Mouse (Mus musculus): ENCODE measurements at regions not wholly inside any gene's neighbourhood (a gene's known extent, or its start where the extent isn't known, plus 50 kb on each side); places are given as distances from the start of the nearest gene placed in this dataset.
"Not testable (repeated sequence)": the region's sequence is repeated elsewhere in the genome, so short reads cannot be mapped to it uniquely, and the experiment has no call there.

DNA sequence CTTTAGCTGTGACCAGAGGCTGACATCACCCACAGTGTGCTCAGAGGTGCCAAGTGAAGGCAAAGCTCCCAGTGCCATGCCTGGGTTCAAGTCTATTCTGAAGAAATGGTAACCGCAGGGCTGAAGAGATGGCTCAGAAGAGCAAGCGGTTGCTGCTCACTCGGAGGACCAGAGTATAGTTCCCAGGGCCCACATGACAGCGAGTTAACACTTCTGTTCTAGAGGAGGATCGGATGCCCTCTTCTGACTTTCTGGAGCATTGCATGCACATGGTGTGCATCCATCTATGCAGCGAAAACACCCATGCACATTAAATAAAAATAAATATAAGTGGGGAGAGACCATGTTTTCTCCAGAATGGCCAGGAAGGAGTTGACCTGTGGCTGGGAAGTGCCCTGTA is 209.5 kb downstream of the Sorl1 start:
- 92% methylated on average over 6 of the region's 6 CpGs for WGBS (ENCODE audit: missing documents)
- no peaks in the 10 kb centered on the region for H3K79me2 ChIP-seq (ENCODE audit: inconsistent target)
- H3K36me3 ChIP-seq (ENCODE audit: inconsistent target), result no peaks in the 10 kb centered on the region
- no peak overlapping the region for H3K4me3 ChIP-seq (ENCODE audit: inconsistent target)
- no peak overlapping the region for H3K27ac ChIP-seq

- no peaks in the 10 kb centered on the region for H3K79me2 ChIP-seq (ENCODE audit: inconsistent target)
- H3K4me3 ChIP-seq (ENCODE audit: inconsistent target), result no peak overlapping the region
- H3K27ac ChIP-seq, result no peak overlapping the region
- no peaks in the 10 kb centered on the region for H3K36me3 ChIP-seq (ENCODE audit: inconsistent target)
- WGBS (ENCODE audit: missing documents), result 92% methylated on average over 3 of the region's 3 CpGs
Observed at GRCm38 (mm10) chr9:41913911-41914310, 210.2 kb downstream of the Sorl1 start.

GRCm38 (mm10) chr9:41912482-41912881 is 211.6 kb downstream of the Sorl1 start:
- WGBS (ENCODE audit: missing documents), result 69% methylated on average over 5 of the region's 5 CpGs
- no peak overlapping the region for H3K27ac ChIP-seq
- H3K36me3 ChIP-seq (ENCODE audit: inconsistent target), result no peaks in the 10 kb centered on the region
- no peaks in the 10 kb centered on the region for H3K79me2 ChIP-seq (ENCODE audit: inconsistent target)
- H3K4me3 ChIP-seq (ENCODE audit: inconsistent target), result no peak overlapping the region

DNA sequence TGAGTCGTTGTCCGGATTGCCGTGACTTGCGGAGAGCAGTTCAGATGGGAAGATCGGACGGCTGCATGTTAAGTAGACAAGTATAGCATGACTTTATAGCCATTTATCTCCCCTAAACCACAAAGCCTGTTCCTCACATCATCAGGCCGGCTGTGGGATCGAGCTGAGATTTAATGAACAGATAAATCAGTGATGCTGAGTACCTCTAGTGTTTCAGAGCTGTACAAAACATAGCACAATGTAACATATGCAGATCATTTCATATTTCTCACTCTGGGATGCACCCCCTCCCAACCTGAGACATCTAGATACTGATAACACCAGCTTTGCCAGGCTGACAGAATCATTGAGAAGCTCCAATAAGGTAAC is 223.5 kb downstream of the Sorl1 start:
- no peak overlapping the region for H3K4me3 ChIP-seq (ENCODE audit: inconsistent target)
- H3K79me2 ChIP-seq (ENCODE audit: inconsistent target), result no peaks in the 10 kb centered on the region
- WGBS (ENCODE audit: missing documents), result 93% methylated on average over 8 of the region's 8 CpGs
- no peaks in the 10 kb centered on the region for H3K36me3 ChIP-seq (ENCODE audit: inconsistent target)
- no peak overlapping the region for H3K27ac ChIP-seq

DNA sequence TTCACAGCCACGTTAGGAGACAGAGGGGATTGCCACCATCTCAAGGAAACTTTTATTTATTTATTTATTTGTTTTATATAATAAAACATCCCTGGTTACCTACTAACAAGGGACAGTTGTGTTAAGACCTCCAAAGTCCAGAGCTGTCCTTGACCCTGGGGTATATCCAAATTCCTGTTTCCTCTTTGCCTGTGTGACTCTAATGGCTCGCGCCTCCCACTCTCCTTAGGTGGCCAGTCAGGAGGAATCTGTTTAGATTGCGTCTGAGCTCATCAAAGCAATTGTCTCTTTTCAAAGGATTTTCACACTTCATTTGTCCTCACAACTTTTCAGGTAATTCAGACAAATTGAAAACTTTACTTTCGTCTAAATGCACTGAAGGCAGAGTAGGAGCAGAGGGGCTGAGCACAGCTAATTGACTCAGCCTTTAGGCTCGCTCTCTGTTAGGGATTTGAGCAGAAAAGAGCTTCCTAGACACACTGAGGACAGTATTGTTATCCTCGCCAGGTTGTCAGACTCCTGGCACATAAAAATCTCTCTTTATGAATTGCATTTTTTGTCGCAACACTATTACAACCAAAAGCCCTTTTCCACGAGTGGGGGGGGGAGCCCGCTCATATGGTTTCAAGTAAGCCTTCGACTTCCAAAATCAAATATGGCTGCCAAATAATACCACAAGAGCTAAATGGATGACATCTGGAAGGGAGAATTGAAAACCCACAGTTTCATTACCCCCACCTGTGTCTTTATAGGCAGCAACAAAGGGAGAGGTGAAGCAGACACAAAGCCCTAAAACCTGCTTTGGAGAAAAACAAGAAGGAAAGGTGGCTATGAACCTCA is 224.1 kb downstream of the Sorl1 start:
- Histone ChIP-seq H3K4me3 (ENCODE audit: inconsistent target) (no peak overlapping the region), H3K27ac (no peak overlapping the region), H3K79me2 (ENCODE audit: inconsistent target) (no peaks in the 10 kb centered on the region), H3K36me3 (ENCODE audit: inconsistent target) (no peaks in the 10 kb centered on the region)
- 87% methylated on average over 11 of the region's 11 CpGs for WGBS (ENCODE audit: missing documents)

DNA sequence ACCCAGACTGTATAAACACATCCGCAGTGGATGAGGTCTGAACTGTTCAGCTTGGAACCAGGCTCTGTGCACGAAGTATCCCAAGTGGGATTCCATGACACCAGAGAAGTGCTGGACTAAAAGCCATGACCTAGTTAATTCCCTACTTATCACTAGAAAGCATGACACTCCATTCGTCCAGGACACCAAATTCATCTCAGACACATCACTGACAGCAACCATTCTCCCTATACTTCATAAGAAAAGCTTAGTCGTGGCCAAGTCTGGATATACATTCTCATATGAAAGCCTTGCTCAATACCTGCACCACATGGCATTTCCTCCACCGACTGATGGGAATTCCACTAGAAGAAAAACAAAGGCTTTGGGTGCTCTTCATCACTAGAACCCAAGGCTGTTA is 229.0 kb downstream of the Sorl1 start:
- 93% methylated on average over 5 of the region's 5 CpGs for WGBS (ENCODE audit: missing documents)
- H3K27ac ChIP-seq, result no peak overlapping the region

DNA sequence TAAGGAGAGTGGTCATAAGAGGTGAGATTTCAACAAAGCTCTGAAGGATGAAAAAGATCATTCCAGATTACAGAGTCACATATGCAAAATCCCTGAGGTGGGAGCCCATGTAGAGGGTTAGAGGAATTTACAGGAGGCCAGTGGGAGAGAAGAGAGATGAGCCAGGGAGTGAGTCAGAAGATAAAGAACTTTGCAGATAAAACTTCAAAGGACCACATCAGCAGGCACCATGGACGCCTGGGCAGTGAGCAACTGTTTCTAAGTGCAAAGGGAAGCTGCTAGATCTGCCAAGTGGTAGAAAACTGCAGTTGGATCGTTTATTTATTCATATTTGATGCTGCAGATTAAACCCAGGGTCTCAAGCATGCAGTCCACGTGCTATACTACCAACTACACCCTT is 231.3 kb downstream of the Sorl1 start:
- Histone ChIP-seq H3K27ac (no peak overlapping the region), H3K4me3 (ENCODE audit: inconsistent target) (no peak overlapping the region), H3K36me3 (ENCODE audit: inconsistent target) (no peaks in the 10 kb centered on the region), H3K79me2 (ENCODE audit: inconsistent target) (no peaks in the 10 kb centered on the region)
- WGBS (ENCODE audit: missing documents), result 59% methylated on average over 3 of the region's 3 CpGs

More for the DNA sequence above, 229.0 kb downstream of the Sorl1 start:
- H3K36me3 ChIP-seq (ENCODE audit: inconsistent target), result no peaks in the 10 kb centered on the region
- H3K79me2 ChIP-seq (ENCODE audit: inconsistent target), result no peaks in the 10 kb centered on the region
- no peak overlapping the region for H3K4me3 ChIP-seq (ENCODE audit: inconsistent target)

DNA sequence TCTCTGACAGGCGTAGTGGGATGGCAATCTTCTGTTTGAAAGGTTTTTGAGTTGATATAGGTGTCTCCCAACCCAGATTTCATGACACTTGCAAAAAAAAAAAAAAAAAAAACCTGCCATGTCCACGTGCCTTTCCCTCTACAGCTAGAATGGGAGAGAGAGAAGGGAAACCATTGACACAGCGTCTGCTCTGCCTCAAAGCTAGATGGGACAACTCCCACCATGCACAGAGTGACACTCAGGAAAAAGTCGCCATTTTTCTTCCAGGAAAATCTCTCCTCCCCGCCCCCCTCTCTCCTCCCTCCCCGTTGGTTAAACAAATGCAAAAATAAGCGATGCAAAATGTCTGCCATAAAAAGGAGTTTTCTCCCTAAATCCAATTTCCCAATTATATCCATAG is 232.9 kb downstream of the Sorl1 start:
- H3K4me3 ChIP-seq (ENCODE audit: inconsistent target), result no peak overlapping the region
- no peaks in the 10 kb centered on the region for H3K79me2 ChIP-seq (ENCODE audit: inconsistent target)
- H3K36me3 ChIP-seq (ENCODE audit: inconsistent target), result no peaks in the 10 kb centered on the region
- no peak overlapping the region for H3K27ac ChIP-seq
- 89% methylated on average over 7 of the region's 7 CpGs for WGBS (ENCODE audit: missing documents)

GRCm38 (mm10) chr9:41890273-41891141 is 233.6 kb downstream of the Sorl1 start:
- WGBS (ENCODE audit: missing documents), result 9% methylated on average over 42 of the region's 42 CpGs
- Histone ChIP-seq H3K36me3 (ENCODE audit: inconsistent target) (no peaks in the 10 kb centered on the region), H3K79me2 (ENCODE audit: inconsistent target) (no peaks in the 10 kb centered on the region), H3K27ac (no peak overlapping the region), H3K4me3 (ENCODE audit: inconsistent target) (no peak overlapping the region)

DNA sequence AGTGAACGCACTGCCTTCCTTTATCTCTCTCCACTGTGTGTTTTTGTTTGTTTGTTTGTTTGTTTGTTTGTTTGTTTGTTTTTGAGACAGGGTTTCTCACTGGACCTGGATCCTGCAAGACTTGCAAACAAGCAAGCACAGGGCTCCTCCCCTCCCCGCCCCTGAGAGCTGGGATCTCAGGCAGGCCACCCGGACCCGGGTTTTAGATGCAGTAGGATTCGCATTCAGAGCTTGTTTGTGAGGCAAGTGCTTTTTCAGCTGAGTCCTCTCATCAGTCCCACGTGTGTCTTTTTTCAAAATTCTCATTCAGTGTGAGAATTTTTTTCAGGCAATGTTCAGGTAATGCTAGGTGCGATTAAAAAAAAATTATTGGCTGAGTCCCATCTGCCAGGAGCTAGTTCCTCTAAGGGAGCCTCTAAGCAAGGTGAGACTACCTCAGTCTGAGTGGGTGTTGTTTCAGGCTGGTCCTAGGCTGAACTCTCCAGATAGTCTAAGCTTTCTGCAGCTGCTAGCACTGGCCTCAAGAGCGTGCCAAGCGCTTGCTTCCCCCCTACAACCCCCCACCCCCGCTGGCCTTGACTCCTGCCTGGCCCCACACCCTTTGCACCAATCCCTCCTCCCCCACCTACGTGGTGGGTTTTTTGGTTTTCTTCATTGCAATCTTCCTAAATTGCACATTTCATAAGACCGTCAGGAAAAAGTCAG is 234.4 kb downstream of the Sorl1 start:
- no peaks in the 10 kb centered on the region for H3K36me3 ChIP-seq (ENCODE audit: inconsistent target)
- no peak overlapping the region for H3K27ac ChIP-seq
- WGBS (ENCODE audit: missing documents), result 45% methylated on average over 11 of the region's 12 CpGs
- no peaks in the 10 kb centered on the region for H3K79me2 ChIP-seq (ENCODE audit: inconsistent target)
- no peak overlapping the region for H3K4me3 ChIP-seq (ENCODE audit: inconsistent target)

- H3K36me3 ChIP-seq (ENCODE audit: inconsistent target), result no peaks in the 10 kb centered on the region
- H3K27ac ChIP-seq, result no peak overlapping the region
- no peak overlapping the region for H3K4me3 ChIP-seq (ENCODE audit: inconsistent target)
- WGBS (ENCODE audit: missing documents), result 96% methylated on average over 3 of the region's 3 CpGs
- H3K79me2 ChIP-seq (ENCODE audit: inconsistent target), result no peaks in the 10 kb centered on the region
Observed at GRCm38 (mm10) chr9:41888616-41889150, 235.4 kb downstream of the Sorl1 start.

GRCm38 (mm10) chr9:41886456-41886855 is 237.6 kb downstream of the Sorl1 start:
- 97% methylated on average over 13 of the region's 13 CpGs for WGBS (ENCODE audit: missing documents)
- H3K4me3 ChIP-seq (ENCODE audit: inconsistent target); H3K36me3 ChIP-seq (ENCODE audit: inconsistent target); H3K79me2 ChIP-seq (ENCODE audit: inconsistent target); H3K27ac ChIP-seq: not testable (repeated sequence)

DNA sequence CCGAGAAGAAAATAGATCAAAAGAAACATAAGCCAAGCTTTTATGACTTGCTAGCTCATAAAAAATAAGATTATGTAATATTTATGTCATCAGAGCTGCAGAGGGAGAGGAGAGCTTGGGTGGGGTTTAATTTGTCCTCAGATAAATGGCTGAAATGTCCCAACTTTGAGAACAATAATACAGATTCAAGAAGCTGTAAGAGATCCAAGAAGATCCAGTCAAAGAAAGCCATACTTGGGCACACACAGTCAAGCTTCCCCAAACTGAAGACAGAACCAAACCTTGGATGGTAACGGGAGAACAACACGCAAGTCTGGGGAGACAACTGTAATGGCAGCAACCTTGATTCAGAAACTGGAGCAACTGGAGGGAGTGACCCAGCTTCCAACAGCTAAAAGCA is 243.6 kb downstream of the Sorl1 start:
- Histone ChIP-seq H3K4me3 (ENCODE audit: inconsistent target) (no peak overlapping the region), H3K36me3 (ENCODE audit: inconsistent target) (no peaks in the 10 kb centered on the region), H3K27ac (no peak overlapping the region), H3K79me2 (ENCODE audit: inconsistent target) (no peaks in the 10 kb centered on the region)
- 93% methylated on average over 3 of the region's 3 CpGs for WGBS (ENCODE audit: missing documents)

DNA sequence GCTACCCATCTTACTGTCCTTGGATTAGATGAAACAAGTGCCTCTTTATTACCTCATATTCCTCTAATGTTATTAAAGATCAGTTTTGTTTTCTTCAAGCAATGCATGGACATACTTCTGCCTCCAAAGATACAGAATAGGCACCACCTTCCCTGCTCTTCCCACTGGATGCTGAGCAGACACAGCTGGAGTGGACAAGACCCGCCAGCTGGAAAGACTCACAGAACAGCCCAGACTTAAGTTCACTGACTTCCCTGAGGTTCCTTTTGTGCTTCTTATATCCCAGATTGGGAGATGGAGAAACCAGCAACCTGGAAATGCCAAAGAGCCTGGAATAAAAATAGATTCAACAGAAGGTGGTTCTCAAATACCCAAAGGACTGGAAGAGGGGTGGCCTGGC is 245.0 kb downstream of the Sorl1 start:
- H3K27ac ChIP-seq, result no peak overlapping the region
- H3K4me3 ChIP-seq (ENCODE audit: inconsistent target), result no peak overlapping the region
- 95% methylated on average over 1 of the region's 1 CpGs for WGBS (ENCODE audit: missing documents)
- no peaks in the 10 kb centered on the region for H3K79me2 ChIP-seq (ENCODE audit: inconsistent target)
- no peaks in the 10 kb centered on the region for H3K36me3 ChIP-seq (ENCODE audit: inconsistent target)

Measured in macrophage (primary cell).